Mouse (Mus musculus): ENCODE data around the gene Dennd6a. TPM values are rescaled to one million over a fixed set of nuclear protein-coding genes. Genes with fewer than 3 reads are reported as not detected.

Gene Dennd6a
- polyA plus RNA-seq, 1 experiment from 2014 or later: 42.3 TPM

DNA sequence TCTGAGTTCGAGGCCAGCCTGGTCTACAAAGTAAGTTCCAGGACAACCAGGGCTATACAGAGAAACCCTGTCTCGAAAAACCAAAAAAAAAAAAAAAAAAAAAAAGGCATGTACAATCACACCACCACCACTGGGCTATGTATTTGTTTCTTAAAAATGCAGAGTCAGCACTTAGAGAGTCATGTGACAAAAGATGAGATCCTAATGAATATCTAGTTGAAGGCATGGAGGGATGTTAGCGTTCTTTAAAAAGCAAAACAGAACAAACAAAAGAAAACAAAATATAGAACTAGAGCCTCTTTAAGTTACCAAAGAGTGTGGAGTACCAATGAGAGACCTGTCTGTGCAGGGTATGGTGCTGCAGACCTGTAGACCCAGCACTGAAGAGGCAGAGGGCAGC is 10.0 kb downstream of the Dennd6a start:
- DNase-seq (ENCODE audit: low spot score): no peak
- Histone ChIP-seq H3K4me2 (ENCODE audit: low read depth, severe bottlenecking) (no peak overlapping the region), H3K36me3 (ENCODE audit: control insufficient read depth, insufficient read depth, low read length) (no peaks in the 10 kb centered on the region; the same call in 1 of the 2 replicates), H3K9ac (ENCODE audit: low read length) (no peak overlapping the region), H3K27me3 (ENCODE audit: control insufficient read depth, insufficient read depth, low read length) (no peaks in the 10 kb centered on the region), H3K27ac (replicated peaks; ENCODE audit: low read depth, low read length) (no peak overlapping the region), H3K4me3 (ENCODE audit: low read depth, low read length) (no peak overlapping the region), H3K9me3 (ENCODE audit: control insufficient read depth, low read length) (no peaks in the 10 kb centered on the region), H3K4me1 (ENCODE audit: control insufficient read depth, insufficient read depth, low read length) (no peaks in the 10 kb centered on the region)
- WGBS: 96% methylated on average over 2 of the region's 3 CpGs
- ATAC-seq (ENCODE audit: insufficient number of reproducible peaks, low FRiP score, low TSS enrichment, low read depth): no peak

DNA sequence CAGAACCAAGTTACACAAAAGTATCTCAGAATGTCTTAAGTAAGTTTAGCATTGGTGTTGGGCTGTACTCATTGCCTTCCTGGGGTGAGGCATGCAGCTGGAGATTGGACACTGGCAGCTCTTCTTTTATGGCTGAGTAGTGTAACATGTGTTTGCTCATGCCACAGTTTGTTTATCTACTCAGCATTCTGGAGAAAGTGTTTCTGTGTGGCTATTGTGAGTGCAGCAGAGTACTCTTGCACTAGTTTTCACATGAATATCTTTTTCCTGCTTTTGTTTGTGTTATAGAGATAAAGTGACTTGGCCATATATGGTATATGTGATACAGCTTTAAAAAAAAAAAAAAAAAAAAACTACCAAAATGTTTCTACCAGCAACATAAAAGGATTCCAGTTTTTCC is 13.5 kb downstream of the Dennd6a start:
- no peak for DNase-seq (ENCODE audit: low spot score)
- no peak for ATAC-seq (ENCODE audit: insufficient number of reproducible peaks, low FRiP score, low TSS enrichment, low read depth)

DNA sequence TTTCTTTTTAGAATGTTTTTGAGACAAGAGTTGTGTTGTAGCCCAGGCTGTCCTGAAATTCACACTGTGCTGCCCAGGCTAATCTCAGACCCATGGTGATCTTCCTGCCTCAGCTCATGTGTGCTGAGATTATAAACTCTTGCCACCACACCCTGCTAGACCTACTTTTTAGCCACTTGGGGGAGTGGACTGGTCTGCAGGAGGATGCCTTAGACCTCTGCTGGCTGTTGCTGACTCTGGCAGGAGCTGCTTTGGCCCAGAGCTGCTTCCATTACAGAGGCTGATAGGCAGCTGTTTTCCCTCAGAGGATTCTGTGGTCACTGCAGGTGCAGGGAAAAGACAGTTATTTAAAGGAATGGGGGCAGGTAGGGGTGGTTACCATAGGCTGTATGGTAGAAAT is 17.7 kb downstream of the Dennd6a start:
- H3K4me1 ChIP-seq (ENCODE audit: control insufficient read depth, insufficient read depth, low read length): no peaks in the 10 kb centered on the region
- no peak overlapping the region for H3K4me3 ChIP-seq (ENCODE audit: low read depth, low read length)
- no peak overlapping the region for H3K9ac ChIP-seq (ENCODE audit: low read length)
- H3K36me3 ChIP-seq (ENCODE audit: control insufficient read depth, insufficient read depth, low read length): no peaks in the 10 kb centered on the region
- H3K4me2 ChIP-seq (ENCODE audit: low read depth, severe bottlenecking): no peak overlapping the region
- H3K27ac ChIP-seq (replicated peaks; ENCODE audit: low read depth, low read length): no peak overlapping the region
- H3K27me3 ChIP-seq (ENCODE audit: control insufficient read depth, insufficient read depth, low read length): no peaks in the 10 kb centered on the region
- no peak for ATAC-seq (ENCODE audit: insufficient number of reproducible peaks, low FRiP score, low TSS enrichment, low read depth)
- no peak for DNase-seq (ENCODE audit: low spot score)
- H3K9me3 ChIP-seq (ENCODE audit: control insufficient read depth, low read length): no peaks in the 10 kb centered on the region

More for the DNA sequence above, 13.5 kb downstream of the Dennd6a start:
- H3K27ac ChIP-seq (replicated peaks; ENCODE audit: low read depth, low read length): no peak overlapping the region
- no peaks in the 10 kb centered on the region for H3K9me3 ChIP-seq (ENCODE audit: control insufficient read depth, low read length)
- no peak overlapping the region for H3K4me3 ChIP-seq (ENCODE audit: low read depth, low read length)
- no peaks in the 10 kb centered on the region for H3K4me1 ChIP-seq (ENCODE audit: control insufficient read depth, insufficient read depth, low read length)
- H3K36me3 ChIP-seq (ENCODE audit: control insufficient read depth, insufficient read depth, low read length): no peaks in the 10 kb centered on the region; the same call in 1 of the 2 replicates
- H3K27me3 ChIP-seq (ENCODE audit: control insufficient read depth, insufficient read depth, low read length): no peaks in the 10 kb centered on the region
- H3K4me2 ChIP-seq (ENCODE audit: low read depth, severe bottlenecking): no peak overlapping the region
- H3K9ac ChIP-seq (ENCODE audit: low read length): no peak overlapping the region

DNA sequence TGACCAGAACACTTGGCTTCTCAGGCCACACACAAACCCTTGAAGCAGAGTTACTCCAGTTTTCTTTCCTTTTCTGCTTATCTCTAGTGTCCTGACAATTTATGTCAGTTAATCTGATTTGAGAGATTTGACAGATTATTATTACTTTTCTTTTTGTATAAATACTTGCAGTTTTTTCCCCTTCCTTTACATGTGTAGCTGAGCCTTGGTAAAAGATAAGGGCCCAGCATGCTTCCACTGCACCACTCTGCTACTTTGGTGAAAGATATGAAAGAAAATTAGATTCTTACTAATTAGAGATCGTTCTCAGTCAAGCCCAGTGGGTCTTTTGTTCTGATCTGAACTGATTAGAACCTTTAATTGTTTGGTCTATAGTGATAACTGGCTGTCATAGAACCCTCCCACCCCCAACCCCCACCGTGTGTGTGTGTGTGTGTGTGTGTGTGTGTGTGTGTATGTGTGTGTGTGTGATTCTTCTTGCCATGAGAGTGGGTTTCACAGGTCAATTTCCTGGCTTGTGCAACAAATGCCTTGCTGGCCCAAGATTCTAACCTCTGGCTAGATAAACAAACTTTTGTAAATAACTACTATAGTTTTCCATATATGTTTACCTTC is 19.7 kb downstream of the Dennd6a start:
- no peak overlapping the region for H3K27ac ChIP-seq (replicated peaks; ENCODE audit: low read depth, low read length)
- no peaks in the 10 kb centered on the region for H3K9me3 ChIP-seq (ENCODE audit: control insufficient read depth, low read length)
- no peak overlapping the region for H3K9ac ChIP-seq (ENCODE audit: low read length)
- 97% methylated on average over 2 of the region's 2 CpGs for WGBS
- no peaks in the 10 kb centered on the region for H3K27me3 ChIP-seq (ENCODE audit: control insufficient read depth, insufficient read depth, low read length)
- H3K36me3 ChIP-seq (ENCODE audit: control insufficient read depth, insufficient read depth, low read length): 0 out of 2 replicates have a peak, but pooled peaks cover 3% of the 10 kb centered on the region
- no peak overlapping the region for H3K4me3 ChIP-seq (ENCODE audit: low read depth, low read length)
- H3K4me2 ChIP-seq (ENCODE audit: low read depth, severe bottlenecking): no peak overlapping the region
- H3K4me1 ChIP-seq (ENCODE audit: control insufficient read depth, insufficient read depth, low read length): no peaks in the 10 kb centered on the region
- no peak for DNase-seq (ENCODE audit: low spot score)
- ATAC-seq (ENCODE audit: insufficient number of reproducible peaks, low FRiP score, low TSS enrichment, low read depth): no peak

DNA sequence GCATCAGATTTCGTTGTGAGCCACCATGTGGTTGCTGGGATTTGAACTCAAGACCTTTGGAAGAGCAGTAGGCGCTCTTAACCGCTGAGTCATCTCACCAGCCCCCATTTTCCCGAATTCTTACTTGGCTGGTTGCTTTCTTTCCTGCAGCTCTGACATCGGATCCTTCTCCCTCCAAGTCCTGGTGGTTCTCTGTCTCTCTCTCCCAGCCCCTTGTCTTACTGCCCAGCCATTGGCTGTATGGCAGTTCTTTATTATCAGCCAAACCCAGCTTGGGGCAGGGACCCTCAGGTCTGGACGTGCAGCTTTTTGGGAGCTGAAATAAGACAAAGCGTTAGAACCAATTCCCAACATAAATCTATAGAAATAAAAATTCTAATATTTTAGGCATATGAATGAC is 21.5 kb downstream of the Dennd6a start:
- Histone ChIP-seq H3K36me3 (ENCODE audit: control insufficient read depth, insufficient read depth, low read length) (peaks cover 3% of the 10 kb centered on the region; the same call in 1 of the 2 replicates), H3K27me3 (ENCODE audit: control insufficient read depth, insufficient read depth, low read length) (no peaks in the 10 kb centered on the region), H3K4me3 (ENCODE audit: low read depth, low read length) (no peak overlapping the region), H3K4me1 (ENCODE audit: control insufficient read depth, insufficient read depth, low read length) (no peaks in the 10 kb centered on the region), H3K27ac (replicated peaks; ENCODE audit: low read depth, low read length) (no peak overlapping the region), H3K4me2 (ENCODE audit: low read depth, severe bottlenecking) (no peak overlapping the region), H3K9ac (ENCODE audit: low read length) (no peak overlapping the region), H3K9me3 (ENCODE audit: control insufficient read depth, low read length) (no peaks in the 10 kb centered on the region)
- ATAC-seq (ENCODE audit: insufficient number of reproducible peaks, low FRiP score, low TSS enrichment, low read depth) (no peak), DNase-seq (ENCODE audit: low spot score) (no peak)
- WGBS: 90% methylated on average over 7 of the region's 7 CpGs

DNA sequence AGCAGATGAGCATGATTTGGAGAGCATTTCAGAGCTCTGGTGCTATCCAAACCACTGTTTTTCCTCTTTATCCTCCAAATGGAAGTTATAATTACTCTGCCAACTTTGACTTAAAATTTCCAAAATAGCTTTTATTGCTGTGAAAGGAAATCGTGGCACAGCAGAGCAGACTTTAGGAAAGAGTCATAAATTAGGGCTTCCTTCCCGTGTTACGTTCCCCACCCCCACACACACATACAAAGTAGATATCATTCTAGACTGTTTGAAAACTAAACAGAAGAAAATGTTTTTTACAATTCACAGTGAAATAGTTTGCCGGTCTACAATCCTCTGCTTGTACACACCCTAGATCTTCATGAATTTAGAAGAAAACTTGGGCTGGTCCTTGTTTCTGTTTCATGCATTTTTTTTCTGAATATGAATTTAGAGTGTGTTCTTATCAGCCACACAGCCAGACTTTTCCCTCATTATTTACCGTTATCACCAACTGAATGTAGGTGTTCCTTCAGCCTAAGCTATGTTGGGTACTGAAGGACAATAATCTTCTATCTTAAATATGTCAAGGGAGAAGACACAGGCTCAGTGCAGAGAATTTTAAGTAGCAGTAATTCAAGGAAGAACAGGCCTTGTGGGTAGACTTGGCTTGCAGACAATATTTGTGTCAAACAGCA is 22.2 kb downstream of the Dennd6a start:
- ATAC-seq (ENCODE audit: insufficient number of reproducible peaks, low FRiP score, low TSS enrichment, low read depth) (no peak), DNase-seq (ENCODE audit: low spot score) (no peak)
- H3K4me1 ChIP-seq (ENCODE audit: control insufficient read depth, insufficient read depth, low read length): no peaks in the 10 kb centered on the region
- no peak overlapping the region for H3K9ac ChIP-seq (ENCODE audit: low read length)
- no peaks in the 10 kb centered on the region for H3K9me3 ChIP-seq (ENCODE audit: control insufficient read depth, low read length)
- no peak overlapping the region for H3K27ac ChIP-seq (replicated peaks; ENCODE audit: low read depth, low read length)
- H3K27me3 ChIP-seq (ENCODE audit: control insufficient read depth, insufficient read depth, low read length): no peaks in the 10 kb centered on the region
- H3K4me3 ChIP-seq (ENCODE audit: low read depth, low read length): no peak overlapping the region
- H3K36me3 ChIP-seq (ENCODE audit: control insufficient read depth, insufficient read depth, low read length): peaks cover 3% of the 10 kb centered on the region; the same call in 1 of the 2 replicates
- no peak overlapping the region for H3K4me2 ChIP-seq (ENCODE audit: low read depth, severe bottlenecking)
- WGBS: 84% methylated on average over 5 of the region's 5 CpGs

DNA sequence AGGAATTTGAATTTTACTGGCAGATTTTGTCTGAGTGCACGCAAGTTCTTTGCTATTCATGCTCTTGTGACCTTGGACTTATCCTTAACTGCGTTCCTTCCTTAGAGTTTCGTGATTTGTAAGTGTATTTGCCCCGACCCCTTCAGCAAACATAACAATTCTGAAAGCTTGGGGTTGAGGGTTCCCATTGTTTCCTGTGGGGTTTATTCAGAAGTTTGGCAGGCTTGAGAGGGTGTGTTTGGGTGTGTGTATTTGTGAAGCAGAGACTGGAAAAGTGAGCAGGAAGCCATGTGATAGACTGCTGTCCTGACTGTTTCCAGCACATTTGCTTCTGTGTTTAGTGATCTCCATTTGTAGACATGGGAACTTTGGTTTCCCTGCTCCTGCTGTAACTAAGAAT is 31.7 kb downstream of the Dennd6a start:
- DNase-seq (ENCODE audit: low spot score) (no peak), ATAC-seq (ENCODE audit: insufficient number of reproducible peaks, low FRiP score, low TSS enrichment, low read depth) (no peak)
- Histone ChIP-seq H3K36me3 (ENCODE audit: control insufficient read depth, insufficient read depth, low read length) (peaks cover 5% of the 10 kb centered on the region), H3K4me3 (ENCODE audit: low read depth, low read length) (no peak overlapping the region), H3K27me3 (ENCODE audit: control insufficient read depth, insufficient read depth, low read length) (no peaks in the 10 kb centered on the region), H3K27ac (replicated peaks; ENCODE audit: low read depth, low read length) (no peak overlapping the region), H3K9me3 (ENCODE audit: control insufficient read depth, low read length) (no peaks in the 10 kb centered on the region), H3K4me2 (ENCODE audit: low read depth, severe bottlenecking) (no peak overlapping the region), H3K9ac (ENCODE audit: low read length) (no peak overlapping the region), H3K4me1 (ENCODE audit: control insufficient read depth, insufficient read depth, low read length) (no peaks in the 10 kb centered on the region)
- 94% methylated on average over 4 of the region's 4 CpGs for WGBS

DNA sequence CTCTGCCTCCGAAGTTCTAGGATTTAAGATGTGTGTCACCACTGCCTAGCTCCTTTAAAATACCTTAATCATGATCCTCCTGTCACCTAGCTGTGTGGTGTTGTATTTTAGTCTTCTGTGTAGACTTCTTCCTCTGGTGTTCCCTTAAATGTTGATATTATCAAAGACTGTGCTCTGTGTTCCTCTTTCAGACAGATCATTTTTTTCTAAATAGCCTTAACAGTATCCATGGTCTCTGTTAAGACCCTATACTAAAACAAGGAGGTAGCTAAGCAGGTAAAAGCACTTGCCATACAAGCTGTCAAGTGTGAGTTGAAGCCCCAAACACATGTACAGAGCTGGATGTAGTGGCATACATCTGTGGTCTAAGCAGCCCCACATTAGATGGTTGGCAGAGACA is 36.0 kb downstream of the Dennd6a start:
- no peak for ATAC-seq (ENCODE audit: insufficient number of reproducible peaks, low FRiP score, low TSS enrichment, low read depth)

More for the DNA sequence above, 36.0 kb downstream of the Dennd6a start:
- no peak overlapping the region for H3K9ac ChIP-seq (ENCODE audit: low read length)
- no peak overlapping the region for H3K4me2 ChIP-seq (ENCODE audit: low read depth, severe bottlenecking)
- no peak for DNase-seq (ENCODE audit: low spot score)
- no peaks in the 10 kb centered on the region for H3K9me3 ChIP-seq (ENCODE audit: control insufficient read depth, low read length)
- H3K4me3 ChIP-seq (ENCODE audit: low read depth, low read length): no peak overlapping the region
- H3K36me3 ChIP-seq (ENCODE audit: control insufficient read depth, insufficient read depth, low read length): peaks cover 7% of the 10 kb centered on the region
- WGBS: 92% methylated on average over 1 of the region's 1 CpGs
- no peak overlapping the region for H3K27ac ChIP-seq (replicated peaks; ENCODE audit: low read depth, low read length)
- H3K27me3 ChIP-seq (ENCODE audit: control insufficient read depth, insufficient read depth, low read length): no peaks in the 10 kb centered on the region
- H3K4me1 ChIP-seq (ENCODE audit: control insufficient read depth, insufficient read depth, low read length): no peaks in the 10 kb centered on the region

All from limb, embryonic 11.5 days (tissue).